Mouse (Mus musculus) megakaryocyte, embryonic 14.5 days (primary cell): ENCODE results near the gene Dleu7.

Experiments used
- FLI1 ChIP-seq: IDR thresholded peaks from 2 replicates; pipeline ENCODE4 v1.6.1; 2012; ENCODE audit warnings: low read length, inconsistent platforms, mixed read lengths
- GATA1 ChIP-seq: IDR thresholded peaks from 3 replicates; pipeline ENCODE4 v1.6.1; 2012; ENCODE audit warnings: mixed read lengths, low read length, inconsistent platforms, borderline replicate concordance

DNA sequence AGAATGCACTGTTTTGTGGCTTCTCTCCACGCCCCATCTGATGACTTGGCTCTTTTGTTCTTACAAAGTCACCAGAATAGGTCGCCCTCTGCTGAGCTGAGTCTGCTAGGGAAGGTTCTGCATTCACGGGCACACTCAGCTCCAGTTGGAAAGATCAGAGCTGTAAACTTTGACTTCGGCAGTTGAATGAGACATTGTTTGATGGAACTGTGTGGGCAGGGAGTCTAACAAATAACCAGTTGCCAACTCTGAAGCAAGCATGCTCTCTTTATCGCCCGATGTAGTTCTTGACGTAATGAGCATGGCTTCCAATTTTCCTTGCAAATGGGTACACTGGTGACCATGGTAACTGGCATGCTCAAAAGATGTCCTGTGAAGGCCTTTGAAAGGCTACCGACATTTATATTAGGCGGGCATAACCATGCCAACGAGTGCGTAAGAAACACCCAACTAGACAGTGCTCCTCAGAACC is 66.2 kb downstream of the Dleu7 start:
- no peak for TF ChIP-seq GATA1
- TF ChIP-seq FLI1 = no peak
